Mouse (Mus musculus): ENCODE data around the gene AW011738. TPM values are rescaled to one million over a fixed set of nuclear protein-coding genes. Genes with fewer than 3 reads are reported as not detected.

AW011738 gene
- polyA plus RNA-seq, 1 experiment from 2014 or later, result 4.4 TPM

- Histone ChIP-seq H3K27me3 (no peaks in the 10 kb centered on the region), H3K27ac (no peak overlapping the region), H3K9ac (no peak overlapping the region), H3K4me3 (no peak overlapping the region), H3K36me3 (peaks cover 23% of the 10 kb centered on the region), H3K4me1 (peaks cover 67% of the 10 kb centered on the region), H3K4me2 (no peak overlapping the region), H3K9me3 (no peaks in the 10 kb centered on the region)
- WGBS, result 60% methylated on average over 5 of the region's 5 CpGs
- ATAC-seq (ENCODE audit: insufficient number of reproducible peaks, low FRiP score, low TSS enrichment, low read depth), result no peak
These were observed 14.8 kb upstream of the AW011738 start for GRCm38 (mm10) chr4:156188162-156188810.

- H3K9me3 ChIP-seq, result no peaks in the 10 kb centered on the region
- no peak overlapping the region for H3K4me3 ChIP-seq
- H3K4me1 ChIP-seq, result peaks cover 73% of the 10 kb centered on the region
- H3K4me2 ChIP-seq, result no peak overlapping the region
- H3K27me3 ChIP-seq, result no peaks in the 10 kb centered on the region
- H3K9ac ChIP-seq, result no peak overlapping the region
- no peak for ATAC-seq (ENCODE audit: insufficient number of reproducible peaks, low FRiP score, low TSS enrichment, low read depth)
- peak overlapping the region; percentile 33; the same call in 1 of the 2 replicates for H3K27ac ChIP-seq
- H3K36me3 ChIP-seq, result peaks cover 23% of the 10 kb centered on the region
- WGBS, result 29% methylated on average over 6 of the region's 6 CpGs
These were observed 14.2 kb upstream of the AW011738 start for GRCm38 (mm10) chr4:156188811-156189323.

GRCm38 (mm10) chr4:156192421-156193199, 10.5 kb upstream of the AW011738 start:
- ATAC-seq (ENCODE audit: insufficient number of reproducible peaks, low FRiP score, low TSS enrichment, low read depth), result no peak
- Histone ChIP-seq H3K4me1 (peaks cover 73% of the 10 kb centered on the region), H3K4me3 (no peak overlapping the region), H3K27me3 (no peaks in the 10 kb centered on the region), H3K4me2 (no peak overlapping the region; the same call in 1 of the 2 replicates), H3K9me3 (no peaks in the 10 kb centered on the region), H3K36me3 (peaks cover 14% of the 10 kb centered on the region), H3K9ac (no peak overlapping the region), H3K27ac (peak overlapping the region; percentile 66)
- 35% methylated on average over 8 of the region's 8 CpGs for WGBS

- Histone ChIP-seq H3K27me3 (no peaks in the 10 kb centered on the region), H3K4me2 (no peak overlapping the region; the same call in 1 of the 2 replicates), H3K27ac (peak overlapping the region; percentile 66; the same call in 1 of the 2 replicates), H3K4me1 (peaks cover 68% of the 10 kb centered on the region), H3K4me3 (no peak overlapping the region), H3K36me3 (peaks cover 14% of the 10 kb centered on the region), H3K9me3 (no peaks in the 10 kb centered on the region), H3K9ac (no peak overlapping the region)
- WGBS, result 9% methylated on average over 2 of the region's 2 CpGs
- ATAC-seq (ENCODE audit: insufficient number of reproducible peaks, low FRiP score, low TSS enrichment, low read depth), result no peak
These were observed 9.9 kb upstream of the AW011738 start for GRCm38 (mm10) chr4:156193200-156193590.

- no peak overlapping the region for H3K27ac ChIP-seq
- H3K27me3 ChIP-seq, result no peaks in the 10 kb centered on the region
- no peaks in the 10 kb centered on the region for H3K9me3 ChIP-seq
- no peak for ATAC-seq (ENCODE audit: insufficient number of reproducible peaks, low FRiP score, low TSS enrichment, low read depth)
- H3K9ac ChIP-seq, result no peak overlapping the region
- 68% methylated on average over 5 of the region's 5 CpGs for WGBS
- H3K36me3 ChIP-seq, result peaks cover 14% of the 10 kb centered on the region
- H3K4me2 ChIP-seq, result no peak overlapping the region
- H3K4me1 ChIP-seq, result peaks cover 61% of the 10 kb centered on the region
- no peak overlapping the region for H3K4me3 ChIP-seq
These were observed 9.2 kb upstream of the AW011738 start for GRCm38 (mm10) chr4:156193906-156194305.

- H3K36me3 ChIP-seq, result peaks cover 14% of the 10 kb centered on the region
These were observed 8.8 kb upstream of the AW011738 start for GRCm38 (mm10) chr4:156194346-156194745.

GRCm38 (mm10) chr4:156195927-156196870, 6.9 kb upstream of the AW011738 start:
- Histone ChIP-seq H3K36me3 (peaks cover 7% of the 10 kb centered on the region), H3K9ac (peak overlapping the region; percentile 77), H3K4me2 (peak overlapping the region; percentile 90), H3K9me3 (no peaks in the 10 kb centered on the region), H3K4me3 (peak overlapping the region; percentile 96), H3K27ac (peak overlapping the region; percentile 77), H3K4me1 (peaks cover 50% of the 10 kb centered on the region), H3K27me3 (no peaks in the 10 kb centered on the region)
- no peak for ATAC-seq (ENCODE audit: insufficient number of reproducible peaks, low FRiP score, low TSS enrichment, low read depth)
- 2% methylated on average over 35 of the region's 35 CpGs for WGBS

More at GRCm38 (mm10) chr4:156194346-156194745, 8.8 kb upstream of the AW011738 start:
- H3K4me1 ChIP-seq, result peaks cover 56% of the 10 kb centered on the region
- no peaks in the 10 kb centered on the region for H3K9me3 ChIP-seq
- 44% methylated on average over 6 of the region's 6 CpGs for WGBS
- H3K9ac ChIP-seq, result no peak overlapping the region
- no peaks in the 10 kb centered on the region for H3K27me3 ChIP-seq
- H3K27ac ChIP-seq, result no peak overlapping the region
- no peak overlapping the region for H3K4me2 ChIP-seq
- no peak overlapping the region for H3K4me3 ChIP-seq
- no peak for ATAC-seq (ENCODE audit: insufficient number of reproducible peaks, low FRiP score, low TSS enrichment, low read depth)

- Histone ChIP-seq H3K27ac (peak within 1 kb of the TSS; percentile 90), H3K4me1 (peaks cover 44% of the 10 kb centered on the region), H3K9ac (peak within 1 kb of the TSS; percentile 77), H3K36me3 (peaks cover 3% of the 10 kb centered on the region; the same call in 1 of the 2 replicates), H3K4me2 (peak within 1 kb of the TSS; percentile 90), H3K9me3 (no peaks in the 10 kb centered on the region), H3K27me3 (0 out of 2 replicates have a peak, but pooled peaks cover 2% of the 10 kb centered on the region), H3K4me3 (peak within 1 kb of the TSS; percentile 96)
- 0% methylated on average over 13 of the region's 88 CpGs for WGBS
- peak; percentile 86 for ATAC-seq (ENCODE audit: insufficient number of reproducible peaks, low FRiP score, low TSS enrichment, low read depth)
These were observed 5.8 kb upstream of the AW011738 start, which contains the start of gene Agrn for GRCm38 (mm10) chr4:156197131-156197828. Agrn (minus strand) TSS chr4:156197488.

- Histone ChIP-seq H3K9ac (peak overlapping the region; percentile 40), H3K27ac (peak overlapping the region; percentile 90), H3K4me1 (peaks cover 44% of the 10 kb centered on the region), H3K27me3 (peaks cover 7% of the 10 kb centered on the region; the same call in 1 of the 2 replicates), H3K4me2 (peak overlapping the region; percentile 90), H3K9me3 (no peaks in the 10 kb centered on the region), H3K36me3 (peaks cover 3% of the 10 kb centered on the region; the same call in 1 of the 2 replicates), H3K4me3 (peak overlapping the region; percentile 96)
- WGBS, result 0% methylated on average over 26 of the region's 26 CpGs
- peak; percentile 82 for ATAC-seq (ENCODE audit: insufficient number of reproducible peaks, low FRiP score, low TSS enrichment, low read depth)
These were observed 5.3 kb upstream of the AW011738 start for GRCm38 (mm10) chr4:156197829-156198205.

- no peak within 1 kb of the TSS for H3K27ac ChIP-seq
- H3K27me3 ChIP-seq, result peaks cover 32% of the 10 kb centered on the region
- H3K9me3 ChIP-seq, result no peaks in the 10 kb centered on the region
- H3K4me1 ChIP-seq, result peaks cover 33% of the 10 kb centered on the region
- no peak within 1 kb of the TSS for H3K9ac ChIP-seq
- H3K4me2 ChIP-seq, result no peak within 1 kb of the TSS
- 46% methylated on average over 10 of the region's 10 CpGs for WGBS
- ATAC-seq (ENCODE audit: insufficient number of reproducible peaks, low FRiP score, low TSS enrichment, low read depth), result no peak
- H3K36me3 ChIP-seq, result no peaks in the 10 kb centered on the region
- H3K4me3 ChIP-seq, result no peak within 1 kb of the TSS
These were observed 2.3 kb upstream of the AW011738 start, which contains the start of gene Isg15 for GRCm38 (mm10) chr4:156200623-156201475. Isg15 (minus strand) TSS chr4:156200818.
